Mouse (Mus musculus): Measurements from ENCODE around the gene Etv5. TPM values are rescaled to one million over a fixed set of nuclear protein-coding genes. Genes with fewer than 3 reads are reported as not detected.

Gene Etv5
- polyA plus RNA-seq, 1 experiment from 2014 or later: 14.3 TPM

DNA sequence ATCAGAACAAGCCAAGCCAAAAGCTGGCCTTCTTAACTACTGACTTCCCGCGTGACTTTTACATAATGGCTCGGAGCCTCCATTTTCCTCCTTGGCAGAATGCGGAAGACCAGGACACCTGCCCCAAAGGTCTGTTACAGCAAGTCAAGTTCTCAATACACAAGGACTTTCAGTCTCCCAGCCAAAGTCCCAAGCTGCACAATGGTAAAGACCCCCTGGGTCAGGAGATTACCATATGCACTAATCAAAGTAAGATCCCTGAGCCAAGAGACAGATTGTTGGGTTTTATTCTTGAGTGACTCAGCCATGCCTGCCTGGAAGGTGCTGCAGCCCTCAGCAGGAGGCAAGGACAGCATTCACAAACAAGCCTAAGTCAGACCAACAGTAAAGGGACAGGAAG, 33.5 kb downstream of the Etv5 start:
- Histone ChIP-seq H3K36me3 (ENCODE audit: control insufficient read depth, insufficient read depth, low read length) (peaks cover 13% of the 10 kb centered on the region), H3K9me3 (ENCODE audit: control insufficient read depth, low read length) (no peaks in the 10 kb centered on the region), H3K4me2 (ENCODE audit: low read length) (no peak overlapping the region), H3K27ac (replicated peaks in 1 of 2; ENCODE audit: control insufficient read depth in 1 of 2, insufficient read depth in 1 of 2, low read depth in 2 of 2, low read length in 2 of 2) (no peak overlapping the region), H3K4me1 (ENCODE audit: control insufficient read depth in 2 of 2, insufficient read depth in 2 of 2, low read length in 2 of 2) (no peaks in the 10 kb centered on the region), H3K9ac (ENCODE audit: low read length) (no peak overlapping the region), H3K4me3 (ENCODE audit: control insufficient read depth in 1 of 2, insufficient read depth in 1 of 2, low read depth in 1 of 2, low read length in 2 of 2) (no peak overlapping the region), H3K27me3 (ENCODE audit: control insufficient read depth, insufficient read depth, low read length) (no peaks in the 10 kb centered on the region)
- 81% methylated on average over 4 of the region's 4 CpGs for WGBS
- no peak for ATAC-seq (ENCODE audit: insufficient number of reproducible peaks, insufficient read depth, low FRiP score, low read depth)

DNA sequence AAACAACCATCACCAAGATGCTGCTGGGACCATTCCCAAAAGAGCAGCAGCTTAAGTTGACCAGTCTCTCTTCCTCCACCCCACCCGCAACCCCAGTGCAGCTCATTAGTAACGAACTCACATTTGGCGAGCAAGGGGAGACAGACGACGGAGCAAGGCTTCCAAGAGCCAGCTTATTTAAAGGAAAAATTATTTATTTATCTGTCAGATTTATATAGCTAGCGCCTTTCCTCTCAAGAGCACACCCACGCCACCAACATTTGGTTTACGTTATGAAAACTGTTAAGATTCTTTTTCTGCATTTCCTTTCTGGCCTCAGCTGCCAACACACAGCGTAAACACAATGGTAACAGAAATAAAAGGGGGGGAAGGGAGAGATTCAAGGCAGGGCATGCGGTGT, 34.0 kb downstream of the Etv5 start:
- Histone ChIP-seq H3K4me3 (ENCODE audit: control insufficient read depth in 1 of 2, insufficient read depth in 1 of 2, low read depth in 1 of 2, low read length in 2 of 2) (no peak overlapping the region), H3K9me3 (ENCODE audit: control insufficient read depth, low read length) (no peaks in the 10 kb centered on the region), H3K4me1 (ENCODE audit: control insufficient read depth in 2 of 2, insufficient read depth in 2 of 2, low read length in 2 of 2) (no peaks in the 10 kb centered on the region), H3K9ac (ENCODE audit: low read length) (no peak overlapping the region), H3K36me3 (ENCODE audit: control insufficient read depth, insufficient read depth, low read length) (peaks cover 14% of the 10 kb centered on the region), H3K27ac (replicated peaks in 1 of 2; ENCODE audit: control insufficient read depth in 1 of 2, insufficient read depth in 1 of 2, low read depth in 2 of 2, low read length in 2 of 2) (no peak overlapping the region), H3K4me2 (ENCODE audit: low read length) (no peak overlapping the region), H3K27me3 (ENCODE audit: control insufficient read depth, insufficient read depth, low read length) (no peaks in the 10 kb centered on the region)
- 79% methylated on average over 10 of the region's 10 CpGs for WGBS
- ATAC-seq (ENCODE audit: insufficient number of reproducible peaks, insufficient read depth, low FRiP score, low read depth): no peak

- no peak overlapping the region for H3K4me3 ChIP-seq (ENCODE audit: control insufficient read depth in 1 of 2, insufficient read depth in 1 of 2, low read depth in 1 of 2, low read length in 2 of 2)
- no peaks in the 10 kb centered on the region for H3K27me3 ChIP-seq (ENCODE audit: control insufficient read depth, insufficient read depth, low read length)
- H3K27ac ChIP-seq (replicated peaks in 1 of 2; ENCODE audit: control insufficient read depth in 1 of 2, insufficient read depth in 1 of 2, low read depth in 2 of 2, low read length in 2 of 2): no peak overlapping the region
- H3K9ac ChIP-seq (ENCODE audit: low read length): no peak overlapping the region
- no peak for ATAC-seq (ENCODE audit: insufficient number of reproducible peaks, insufficient read depth, low FRiP score, low read depth)
- no peak overlapping the region for H3K4me2 ChIP-seq (ENCODE audit: low read length)
- no peaks in the 10 kb centered on the region for H3K9me3 ChIP-seq (ENCODE audit: control insufficient read depth, low read length)
- H3K4me1 ChIP-seq (ENCODE audit: control insufficient read depth in 2 of 2, insufficient read depth in 2 of 2, low read length in 2 of 2): no peaks in the 10 kb centered on the region
- H3K36me3 ChIP-seq (ENCODE audit: control insufficient read depth, insufficient read depth, low read length): peaks cover 27% of the 10 kb centered on the region
- 90% methylated on average over 4 of the region's 4 CpGs for WGBS
These were observed 35.8 kb downstream of the Etv5 start for GRCm38 (mm10) chr16:22403715-22404114.

GRCm38 (mm10) chr16:22402600-22402999, 36.9 kb downstream of the Etv5 start:
- H3K36me3 ChIP-seq (ENCODE audit: control insufficient read depth, insufficient read depth, low read length): peaks cover 33% of the 10 kb centered on the region
- H3K4me2 ChIP-seq (ENCODE audit: low read length): no peak overlapping the region
- ATAC-seq (ENCODE audit: insufficient number of reproducible peaks, insufficient read depth, low FRiP score, low read depth): no peak
- no peaks in the 10 kb centered on the region for H3K9me3 ChIP-seq (ENCODE audit: control insufficient read depth, low read length)
- no peak overlapping the region for H3K4me3 ChIP-seq (ENCODE audit: control insufficient read depth in 1 of 2, insufficient read depth in 1 of 2, low read depth in 1 of 2, low read length in 2 of 2)
- H3K27me3 ChIP-seq (ENCODE audit: control insufficient read depth, insufficient read depth, low read length): no peaks in the 10 kb centered on the region
- H3K4me1 ChIP-seq (ENCODE audit: control insufficient read depth in 2 of 2, insufficient read depth in 2 of 2, low read length in 2 of 2): no peaks in the 10 kb centered on the region
- H3K9ac ChIP-seq (ENCODE audit: low read length): no peak overlapping the region
- H3K27ac ChIP-seq (replicated peaks in 1 of 2; ENCODE audit: control insufficient read depth in 1 of 2, insufficient read depth in 1 of 2, low read depth in 2 of 2, low read length in 2 of 2): no peak overlapping the region

- H3K4me2 ChIP-seq (ENCODE audit: low read length): no peak overlapping the region
- no peak overlapping the region for H3K9ac ChIP-seq (ENCODE audit: low read length)
- no peaks in the 10 kb centered on the region for H3K9me3 ChIP-seq (ENCODE audit: control insufficient read depth, low read length)
- H3K36me3 ChIP-seq (ENCODE audit: control insufficient read depth, insufficient read depth, low read length): peaks cover 37% of the 10 kb centered on the region
- no peaks in the 10 kb centered on the region for H3K27me3 ChIP-seq (ENCODE audit: control insufficient read depth, insufficient read depth, low read length)
- 83% methylated on average over 6 of the region's 6 CpGs for WGBS
- H3K4me1 ChIP-seq (ENCODE audit: control insufficient read depth in 2 of 2, insufficient read depth in 2 of 2, low read length in 2 of 2): no peaks in the 10 kb centered on the region
- no peak overlapping the region for H3K4me3 ChIP-seq (ENCODE audit: control insufficient read depth in 1 of 2, insufficient read depth in 1 of 2, low read depth in 1 of 2, low read length in 2 of 2)
- ATAC-seq (ENCODE audit: insufficient number of reproducible peaks, insufficient read depth, low FRiP score, low read depth): no peak
- no peak overlapping the region for H3K27ac ChIP-seq (replicated peaks in 1 of 2; ENCODE audit: control insufficient read depth in 1 of 2, insufficient read depth in 1 of 2, low read depth in 2 of 2, low read length in 2 of 2)
These were observed 39.3 kb downstream of the Etv5 start for GRCm38 (mm10) chr16:22400226-22400625.

- no peaks in the 10 kb centered on the region for H3K27me3 ChIP-seq (ENCODE audit: control insufficient read depth, insufficient read depth, low read length)
- no peak overlapping the region for H3K27ac ChIP-seq (replicated peaks in 1 of 2; ENCODE audit: control insufficient read depth in 1 of 2, insufficient read depth in 1 of 2, low read depth in 2 of 2, low read length in 2 of 2)
- H3K9me3 ChIP-seq (ENCODE audit: control insufficient read depth, low read length): no peaks in the 10 kb centered on the region
- no peak overlapping the region for H3K9ac ChIP-seq (ENCODE audit: low read length)
- peaks cover 37% of the 10 kb centered on the region for H3K36me3 ChIP-seq (ENCODE audit: control insufficient read depth, insufficient read depth, low read length)
- H3K4me2 ChIP-seq (ENCODE audit: low read length): no peak overlapping the region
- H3K4me1 ChIP-seq (ENCODE audit: control insufficient read depth in 2 of 2, insufficient read depth in 2 of 2, low read length in 2 of 2): no peaks in the 10 kb centered on the region
- no peak for ATAC-seq (ENCODE audit: insufficient number of reproducible peaks, insufficient read depth, low FRiP score, low read depth)
- 85% methylated on average over 10 of the region's 10 CpGs for WGBS
- no peak overlapping the region for H3K4me3 ChIP-seq (ENCODE audit: control insufficient read depth in 1 of 2, insufficient read depth in 1 of 2, low read depth in 1 of 2, low read length in 2 of 2)
These were observed 40.6 kb downstream of the Etv5 start for GRCm38 (mm10) chr16:22398784-22399453.

DNA sequence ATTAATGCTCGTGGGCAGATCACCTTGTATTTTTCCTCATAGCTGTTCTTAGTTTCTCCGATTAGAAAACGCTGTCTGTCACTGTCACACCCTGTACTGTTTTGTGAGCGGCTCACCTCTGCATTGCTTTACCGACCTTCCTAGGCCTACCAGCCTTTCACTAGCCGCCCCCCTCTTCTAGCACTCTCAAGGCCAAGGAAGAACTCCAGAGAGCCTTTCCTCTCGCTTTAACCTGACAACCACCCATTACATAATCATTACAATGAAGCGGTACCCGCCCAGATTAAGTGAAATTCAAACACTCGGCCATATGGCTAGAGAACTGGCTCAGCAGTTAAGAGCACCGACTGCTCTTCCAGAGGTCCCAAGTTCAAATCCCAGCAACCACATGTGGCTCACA, 41.2 kb downstream of the Etv5 start:
- H3K9me3 ChIP-seq (ENCODE audit: control insufficient read depth, low read length): no peaks in the 10 kb centered on the region
- H3K27me3 ChIP-seq (ENCODE audit: control insufficient read depth, insufficient read depth, low read length): no peaks in the 10 kb centered on the region
- 92% methylated on average over 11 of the region's 11 CpGs for WGBS
- H3K9ac ChIP-seq (ENCODE audit: low read length): no peak overlapping the region
- ATAC-seq (ENCODE audit: insufficient number of reproducible peaks, insufficient read depth, low FRiP score, low read depth): no peak
- H3K36me3 ChIP-seq (ENCODE audit: control insufficient read depth, insufficient read depth, low read length): peaks cover 37% of the 10 kb centered on the region
- H3K27ac ChIP-seq (replicated peaks in 1 of 2; ENCODE audit: control insufficient read depth in 1 of 2, insufficient read depth in 1 of 2, low read depth in 2 of 2, low read length in 2 of 2): no peak overlapping the region
- H3K4me3 ChIP-seq (ENCODE audit: control insufficient read depth in 1 of 2, insufficient read depth in 1 of 2, low read depth in 1 of 2, low read length in 2 of 2): no peak overlapping the region
- no peak overlapping the region for H3K4me2 ChIP-seq (ENCODE audit: low read length)
- H3K4me1 ChIP-seq (ENCODE audit: control insufficient read depth in 2 of 2, insufficient read depth in 2 of 2, low read length in 2 of 2): no peaks in the 10 kb centered on the region

GRCm38 (mm10) chr16:22396420-22396819, 43.1 kb downstream of the Etv5 start:
- H3K27ac ChIP-seq (replicated peaks in 1 of 2; ENCODE audit: control insufficient read depth in 1 of 2, insufficient read depth in 1 of 2, low read depth in 2 of 2, low read length in 2 of 2): no peak overlapping the region
- ATAC-seq (ENCODE audit: insufficient number of reproducible peaks, insufficient read depth, low FRiP score, low read depth): no peak
- no peak overlapping the region for H3K9ac ChIP-seq (ENCODE audit: low read length)
- H3K4me3 ChIP-seq (ENCODE audit: control insufficient read depth in 1 of 2, insufficient read depth in 1 of 2, low read depth in 1 of 2, low read length in 2 of 2): no peak overlapping the region
- H3K4me1 ChIP-seq (ENCODE audit: control insufficient read depth in 2 of 2, insufficient read depth in 2 of 2, low read length in 2 of 2): no peaks in the 10 kb centered on the region
- H3K9me3 ChIP-seq (ENCODE audit: control insufficient read depth, low read length): no peaks in the 10 kb centered on the region
- H3K27me3 ChIP-seq (ENCODE audit: control insufficient read depth, insufficient read depth, low read length): no peaks in the 10 kb centered on the region
- H3K4me2 ChIP-seq (ENCODE audit: low read length): no peak overlapping the region
- H3K36me3 ChIP-seq (ENCODE audit: control insufficient read depth, insufficient read depth, low read length): peaks cover 42% of the 10 kb centered on the region
- WGBS: 63% methylated on average over 8 of the region's 8 CpGs

Measured in heart, embryonic 14.5 days (tissue).